Mouse (Mus musculus) limb, embryonic 11.5 days (tissue): ENCODE results near the gene Jrkl. TPM values are rescaled to one million over a fixed set of nuclear protein-coding genes. Genes with fewer than 3 reads are reported as not detected.
A peak's percentile ranks its signal among the peaks of the same experiment; 100 is the strongest.

Experiments
- ATAC-seq: fragments of 200-750 bp; cut with Nextera tagmentation; 2 replicates; pipeline ENCODE4 v1.8.0; 2017; ENCODE audit warnings: low read depth; ENCODE audit not compliant: insufficient number of reproducible peaks, low FRiP score, low TSS enrichment
- DNase-seq: peaks from one replicate; pipeline ENCODE4 v3.0.0-alpha.2; 2015; ENCODE audit warnings: low spot score
- H3K27ac ChIP-seq: fragments of 300-500 bp; sonication (generic); replicated peaks from 2 replicates; pipeline ENCODE4 v1.5.1; 2014; ENCODE audit warnings: low read depth, mild to moderate bottlenecking, low read length
- H3K27me3 ChIP-seq: fragments of 300-500 bp; sonication (generic); 2 replicates; pipeline ENCODE4 v1.6.1; 2014; ENCODE audit warnings: mild to moderate bottlenecking, low read length, mixed read lengths; ENCODE audit not compliant: control insufficient read depth, insufficient read depth
- H3K36me3 ChIP-seq: fragments of 300-500 bp; sonication (generic); 2 replicates; pipeline ENCODE4 v1.6.1; 2014; ENCODE audit warnings: mild to moderate bottlenecking, low read length, moderate library complexity, mixed read lengths; ENCODE audit not compliant: control insufficient read depth, insufficient read depth
- H3K4me1 ChIP-seq: fragments of 300-500 bp; sonication (generic); 2 replicates; pipeline ENCODE4 v1.6.1; 2014; ENCODE audit warnings: low read length, mixed read lengths; ENCODE audit not compliant: control insufficient read depth, insufficient read depth
- H3K4me2 ChIP-seq: fragments of 300-500 bp; sonication (generic); 2 replicates; pipeline ENCODE4 v1.6.1; 2014; ENCODE audit warnings: low read depth, mild to moderate bottlenecking, moderate library complexity; ENCODE audit not compliant: severe bottlenecking
- H3K4me3 ChIP-seq: fragments of 300-500 bp; sonication (generic); 2 replicates; pipeline ENCODE4 v1.5.1; 2014; ENCODE audit warnings: low read depth, low read length
- H3K9ac ChIP-seq: fragments of 300-500 bp; sonication (generic); 2 replicates; pipeline ENCODE4 v1.6.1; 2014; ENCODE audit warnings: mild to moderate bottlenecking, low read length
- H3K9me3 ChIP-seq: fragments of 300-500 bp; sonication (generic); 2 replicates; pipeline ENCODE4 v1.6.1; 2016; ENCODE audit warnings: low read length; ENCODE audit not compliant: control insufficient read depth
- WGBS: fragments of 180-500 bp; shearing (Covaris S2); extraction: QIAGEN DNeasy Blood & Tissue Kit; methylation state at CpG from one replicate; pipeline ENCODE4 v1.1.7; 2014; 5-methylcytosine and 5-hydroxymethylcytosine counted together
- polyA plus RNA-seq: library from polyadenylated mRNA; unstranded; fragments of >200 nt; fragmentation: Nextera tagmentation; extraction: Ambion mirVana; gene quantifications from 2 replicates; pipeline ENCODE4 v1.2.1, GENCODE M21; 2014

Gene Jrkl
- polyA plus RNA-seq, 1 experiment from 2014 or later = 6.7 TPM

DNA sequence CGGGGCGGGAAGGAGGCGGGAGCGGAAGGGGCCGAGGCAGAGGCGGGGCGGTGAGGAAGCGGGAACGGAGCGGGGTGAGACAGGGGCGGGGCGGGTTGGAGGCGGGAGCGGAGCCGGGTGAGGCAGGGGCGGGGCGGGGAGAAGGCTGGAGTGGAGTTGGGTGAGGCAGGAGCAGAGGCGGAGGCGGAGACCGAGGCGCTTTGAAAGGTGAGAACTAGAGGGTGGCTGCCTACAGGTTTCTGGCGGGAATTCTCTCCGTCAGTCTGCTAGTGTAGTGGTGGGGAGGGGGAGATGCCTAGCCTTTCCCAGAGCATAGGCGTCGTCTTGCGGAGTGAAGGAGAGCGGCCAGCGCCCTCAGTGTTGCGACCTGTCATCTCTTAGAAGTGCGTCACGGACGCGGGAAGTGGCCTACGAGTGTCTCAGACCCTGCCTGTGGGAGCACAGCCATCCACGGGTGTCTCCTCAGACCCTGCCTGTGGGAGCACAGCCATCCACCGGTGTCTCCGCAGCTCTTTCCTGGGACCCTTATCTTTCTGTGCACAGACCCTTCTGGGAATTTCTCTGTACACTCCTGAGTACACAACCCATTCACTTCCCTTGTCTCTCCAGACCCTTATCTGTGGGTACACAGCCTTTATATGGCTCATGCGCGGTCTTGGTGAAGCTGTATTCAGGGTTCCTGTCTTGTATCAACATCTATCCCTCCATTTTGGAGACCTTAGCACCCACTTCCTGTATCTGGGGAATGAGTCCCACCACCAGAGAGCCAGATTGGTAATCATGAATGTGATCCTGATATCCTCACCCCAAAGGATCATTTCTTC is 1.4 kb upstream of the Jrkl start, which contains the start of gene Ccdc82:
Ccdc82 (plus strand) TSS at position 141 of the 824 bp plus-strand sequence.
- no peaks in the 10 kb centered on the region for H3K9me3 ChIP-seq
- ATAC-seq = peak; percentile 100
- DNase-seq = peak; percentile 93
- peak within 1 kb of the TSS; percentile 72 for H3K27ac ChIP-seq
- no peaks in the 10 kb centered on the region for H3K36me3 ChIP-seq
- H3K9ac ChIP-seq = peak within 1 kb of the TSS; percentile 72
- H3K27me3 ChIP-seq = no peaks in the 10 kb centered on the region
- 0 out of 2 replicates have a peak, but pooled peaks cover 3% of the 10 kb centered on the region for H3K4me1 ChIP-seq
- peak within 1 kb of the TSS; percentile 81 for H3K4me2 ChIP-seq
- H3K4me3 ChIP-seq = peak within 1 kb of the TSS; percentile 47
- WGBS = 4% methylated on average over 34 of the region's 39 CpGs

DNA sequence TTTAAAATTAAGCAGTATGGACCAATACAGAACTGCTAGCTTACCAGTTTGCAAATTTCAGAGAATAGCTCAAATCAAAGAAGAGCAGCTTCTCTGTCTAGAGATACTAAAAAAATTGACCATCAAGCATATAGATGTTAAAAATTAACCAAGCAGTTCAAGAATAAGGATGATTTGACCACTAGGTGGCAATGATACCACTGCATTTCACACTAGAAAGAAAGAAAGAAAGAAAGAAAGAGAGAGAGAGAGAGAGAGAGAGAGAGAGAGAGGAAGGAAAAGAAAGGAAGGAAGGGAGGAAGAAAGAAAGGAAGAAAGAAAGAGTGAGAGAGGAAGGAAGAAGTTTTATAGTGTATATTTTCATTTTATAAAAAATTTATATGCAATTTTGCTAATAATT is 3.3 kb downstream of the Jrkl start:
- Histone ChIP-seq H3K9ac (no peak overlapping the region), H3K36me3 (no peaks in the 10 kb centered on the region), H3K27ac (no peak overlapping the region), H3K27me3 (no peaks in the 10 kb centered on the region), H3K4me3 (no peak overlapping the region), H3K4me2 (no peak overlapping the region), H3K9me3 (no peaks in the 10 kb centered on the region), H3K4me1 (0 out of 2 replicates have a peak, but pooled peaks cover 1% of the 10 kb centered on the region)
- DNase-seq (no peak), ATAC-seq (no peak)

DNA sequence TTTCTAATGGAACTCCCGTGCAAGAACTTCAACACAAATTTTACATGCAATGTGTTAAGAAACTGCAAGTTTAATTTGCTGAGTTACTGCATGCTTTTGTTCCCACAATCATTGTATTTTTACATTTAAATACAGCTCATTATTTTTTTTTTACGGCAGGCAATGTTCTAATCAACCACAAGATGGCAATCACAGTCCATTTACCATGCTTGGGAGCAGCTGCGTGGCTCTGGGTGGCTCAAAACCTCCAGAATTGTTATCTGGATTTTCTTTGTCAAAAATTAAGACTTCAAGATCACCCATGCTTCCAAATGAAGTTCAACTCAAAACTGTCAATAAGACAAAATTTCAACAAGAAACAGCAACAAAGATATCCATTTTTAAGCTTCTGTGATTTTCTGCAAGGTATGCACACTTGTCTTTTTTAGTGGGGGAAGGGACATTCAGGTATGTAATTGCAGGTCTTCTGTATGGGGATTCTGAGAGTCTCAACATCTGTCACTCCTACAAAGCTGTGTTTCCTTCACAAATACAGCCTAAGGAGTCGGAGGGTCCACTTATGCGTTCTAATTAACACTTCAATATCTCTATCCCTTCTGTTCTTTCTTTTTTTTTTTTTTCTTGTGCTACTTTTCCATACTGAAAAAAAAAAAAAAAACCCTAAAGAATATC is 13.9 kb downstream of the Jrkl start:
- WGBS = 28% methylated on average over 5 of the region's 5 CpGs
- DNase-seq (peak; percentile 36), ATAC-seq (no peak)
- Histone ChIP-seq H3K4me3 (no peak overlapping the region), H3K9me3 (no peaks in the 10 kb centered on the region), H3K36me3 (no peaks in the 10 kb centered on the region), H3K27ac (no peak overlapping the region), H3K9ac (no peak overlapping the region), H3K4me1 (no peaks in the 10 kb centered on the region), H3K4me2 (no peak overlapping the region), H3K27me3 (no peaks in the 10 kb centered on the region)

DNA sequence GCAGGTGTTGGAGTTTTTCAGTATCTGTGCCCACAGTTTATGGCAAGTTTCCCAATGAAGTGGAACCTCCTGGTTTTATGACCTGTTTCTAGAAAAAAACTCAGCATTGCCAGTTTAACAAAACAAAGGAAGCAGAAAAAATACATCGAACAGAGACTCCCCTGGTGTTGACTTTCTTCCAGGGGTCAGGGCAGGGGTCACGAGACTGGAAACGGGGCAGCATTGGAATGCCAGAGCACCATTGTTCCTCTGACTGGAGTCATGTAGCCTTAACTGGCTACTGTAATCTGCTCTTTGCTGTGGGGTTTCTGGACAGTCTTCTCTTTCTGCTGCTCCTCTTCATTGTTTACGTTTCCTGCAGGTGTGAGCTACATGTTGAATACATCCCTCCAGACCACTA is 15.1 kb downstream of the Jrkl start:
- peak; percentile 40 for DNase-seq
- Histone ChIP-seq H3K27ac (no peak overlapping the region), H3K9ac (no peak overlapping the region), H3K9me3 (no peaks in the 10 kb centered on the region), H3K4me3 (no peak overlapping the region), H3K4me2 (no peak overlapping the region), H3K4me1 (no peaks in the 10 kb centered on the region), H3K27me3 (no peaks in the 10 kb centered on the region), H3K36me3 (no peaks in the 10 kb centered on the region)
- 20% methylated on average over 4 of the region's 4 CpGs for WGBS
- no peak for ATAC-seq

DNA sequence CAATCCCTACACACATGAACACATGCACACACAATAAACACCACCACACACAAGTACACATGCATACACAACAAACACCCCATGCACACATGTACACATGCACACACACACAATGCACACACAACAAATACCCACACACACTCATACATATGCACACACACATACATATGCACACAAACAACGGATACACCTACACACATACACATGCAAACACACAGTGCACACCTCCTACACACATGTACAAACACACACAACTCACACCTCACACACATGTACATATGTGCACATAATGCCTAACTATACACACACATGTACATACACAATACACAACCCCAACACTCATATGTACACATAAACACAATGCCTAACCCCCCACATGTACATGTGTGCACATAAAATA is 19.8 kb downstream of the Jrkl start:
- no peak overlapping the region for H3K4me3 ChIP-seq
- 94% methylated on average over 1 of the region's 1 CpGs for WGBS

DNA sequence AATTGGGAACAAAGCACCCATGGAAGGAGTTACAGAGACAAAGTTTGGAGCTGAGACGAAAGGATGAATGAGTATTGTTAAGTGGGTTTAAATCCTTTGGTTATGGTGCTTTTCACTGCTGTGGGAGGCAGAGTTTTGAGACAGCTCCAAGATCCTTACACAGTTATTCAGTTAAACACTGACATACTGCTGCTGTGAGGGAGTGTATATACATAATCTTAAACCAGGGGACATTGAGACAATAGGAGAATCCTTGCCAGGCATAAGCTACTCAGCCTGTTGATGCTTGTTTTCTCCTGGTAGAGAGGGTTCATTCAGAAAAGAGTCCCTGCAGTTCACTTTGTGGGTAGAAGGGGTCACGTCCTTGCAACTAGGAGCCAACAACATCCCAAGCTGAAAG is 39.3 kb downstream of the Jrkl start:
- Histone ChIP-seq H3K27ac (no peak overlapping the region), H3K4me1 (no peaks in the 10 kb centered on the region)
- no peak for DNase-seq

More for the DNA sequence above, 19.8 kb downstream of the Jrkl start:
- Histone ChIP-seq H3K36me3 (no peaks in the 10 kb centered on the region), H3K9me3 (no peaks in the 10 kb centered on the region), H3K4me2 (no peak overlapping the region), H3K4me1 (no peaks in the 10 kb centered on the region), H3K27ac (no peak overlapping the region), H3K9ac (no peak overlapping the region), H3K27me3 (no peaks in the 10 kb centered on the region)
- ATAC-seq (no peak), DNase-seq (no peak)

DNA sequence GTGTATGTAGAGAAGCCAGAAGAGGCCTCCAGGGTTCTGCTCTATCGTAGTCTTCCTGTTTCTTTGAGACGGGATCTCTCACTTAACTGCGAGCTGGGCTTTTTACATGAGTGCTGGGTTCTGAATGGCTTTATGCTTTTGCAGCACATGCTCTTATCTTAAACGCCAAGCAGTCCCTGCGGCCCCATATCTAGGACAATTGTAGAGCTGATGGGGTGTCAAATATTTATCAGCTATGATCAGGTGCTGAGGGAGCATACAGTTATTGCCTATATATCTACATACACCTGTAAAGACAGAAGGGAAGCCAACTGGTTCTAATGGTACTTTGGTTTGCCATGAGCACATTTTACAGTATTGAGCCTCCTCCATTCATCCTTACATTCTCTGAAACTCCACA is 41.9 kb downstream of the Jrkl start:
- H3K27ac ChIP-seq = no peak overlapping the region
- no peaks in the 10 kb centered on the region for H3K4me1 ChIP-seq
- no peaks in the 10 kb centered on the region for H3K9me3 ChIP-seq
- H3K4me3 ChIP-seq = no peak overlapping the region
- H3K9ac ChIP-seq = no peak overlapping the region
- 90% methylated on average over 5 of the region's 5 CpGs for WGBS
- DNase-seq (no peak), ATAC-seq (no peak)
- no peaks in the 10 kb centered on the region for H3K27me3 ChIP-seq
- no peak overlapping the region for H3K4me2 ChIP-seq
- no peaks in the 10 kb centered on the region for H3K36me3 ChIP-seq

More for the DNA sequence above, 39.3 kb downstream of the Jrkl start:
- WGBS = 82% methylated on average over 2 of the region's 2 CpGs
- Histone ChIP-seq H3K4me2 (no peak overlapping the region), H3K27me3 (no peaks in the 10 kb centered on the region), H3K4me3 (no peak overlapping the region), H3K9ac (no peak overlapping the region), H3K9me3 (no peaks in the 10 kb centered on the region), H3K36me3 (no peaks in the 10 kb centered on the region)
- ATAC-seq = no peak

DNA sequence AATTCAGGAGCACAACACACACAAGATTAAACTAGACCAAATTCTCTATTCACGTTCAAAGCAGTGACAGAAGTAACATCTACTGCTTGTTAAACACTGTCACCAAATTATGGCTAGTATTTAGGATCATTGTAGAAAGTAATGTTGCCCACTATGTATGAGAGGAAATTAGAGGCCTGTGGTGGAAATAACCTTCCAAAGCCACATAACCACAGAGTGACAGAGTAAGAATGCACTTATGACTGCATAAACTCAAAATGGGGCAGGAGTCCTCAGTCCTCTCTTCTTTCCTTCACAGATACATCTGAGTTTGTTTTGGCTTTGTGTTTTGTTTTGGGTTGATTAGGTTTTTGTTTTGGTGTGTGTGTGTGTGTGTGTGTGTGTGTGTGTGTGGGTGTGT is 42.5 kb downstream of the Jrkl start:
- no peak for ATAC-seq
- no peak overlapping the region for H3K9ac ChIP-seq
- H3K4me3 ChIP-seq = no peak overlapping the region
- no peak overlapping the region for H3K27ac ChIP-seq
- no peak for DNase-seq
- H3K27me3 ChIP-seq = no peaks in the 10 kb centered on the region
- WGBS = 75% methylated on average over 1 of the region's 1 CpGs
- no peaks in the 10 kb centered on the region for H3K36me3 ChIP-seq
- H3K4me2 ChIP-seq = no peak overlapping the region
- no peaks in the 10 kb centered on the region for H3K9me3 ChIP-seq
- no peaks in the 10 kb centered on the region for H3K4me1 ChIP-seq
